Mouse (Mus musculus): ENCODE results near the gene Sardh.

The Sardh gene

GRCm38 (mm10) chr2:27166999-27167398, 81.1 kb downstream of the Sardh start:
- DNase-seq (ENCODE audit: low read depth) = peak; percentile 84

- no peak for DNase-seq (ENCODE audit: low read depth)
These were observed 82.1 kb downstream of the Sardh start for GRCm38 (mm10) chr2:27166074-27166473.

DNA sequence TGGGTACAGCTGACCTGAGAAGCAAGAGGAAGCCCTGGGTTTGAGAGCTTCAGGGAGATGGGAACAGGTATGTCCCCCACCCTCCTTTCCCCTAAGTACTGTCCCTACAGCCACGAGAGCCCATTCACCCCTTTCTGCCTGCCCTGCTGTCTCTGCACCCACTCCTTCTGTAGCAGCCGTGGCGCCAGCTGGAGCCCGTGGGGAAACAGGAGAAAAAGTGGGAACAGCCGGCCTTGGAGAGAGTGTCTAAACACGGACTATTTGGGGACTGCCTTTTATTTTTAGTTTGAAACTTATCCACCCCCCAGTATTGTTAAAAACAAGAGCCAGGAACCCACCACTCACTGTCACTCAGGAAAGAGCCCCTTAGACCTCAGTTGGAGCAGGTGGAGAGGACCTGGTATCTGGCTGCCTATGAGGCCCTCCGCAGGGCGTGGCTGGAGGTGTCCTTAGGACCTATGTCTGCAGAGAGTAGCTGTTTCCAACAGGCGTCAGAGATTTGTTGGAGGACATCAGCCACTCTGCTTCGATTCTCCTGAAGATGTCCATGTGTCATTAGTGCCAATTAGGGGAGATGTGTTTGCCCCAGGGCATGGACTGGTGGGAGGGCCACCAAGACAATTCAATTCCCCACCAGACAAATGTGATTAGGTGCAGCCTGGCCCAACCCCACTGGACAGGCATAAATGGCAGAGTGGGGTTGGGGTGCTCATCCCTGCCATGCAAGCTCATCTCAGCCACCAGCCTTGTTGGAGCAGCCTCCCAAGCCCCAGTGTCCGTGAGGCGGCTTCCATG, 83.1 kb downstream of the Sardh start, which contains the start of gene Dbh:
Gene Dbh (plus strand): TSS at position 438 of the 795 bp plus-strand sequence.
- DNase-seq (ENCODE audit: low read depth) = no peak

DNA sequence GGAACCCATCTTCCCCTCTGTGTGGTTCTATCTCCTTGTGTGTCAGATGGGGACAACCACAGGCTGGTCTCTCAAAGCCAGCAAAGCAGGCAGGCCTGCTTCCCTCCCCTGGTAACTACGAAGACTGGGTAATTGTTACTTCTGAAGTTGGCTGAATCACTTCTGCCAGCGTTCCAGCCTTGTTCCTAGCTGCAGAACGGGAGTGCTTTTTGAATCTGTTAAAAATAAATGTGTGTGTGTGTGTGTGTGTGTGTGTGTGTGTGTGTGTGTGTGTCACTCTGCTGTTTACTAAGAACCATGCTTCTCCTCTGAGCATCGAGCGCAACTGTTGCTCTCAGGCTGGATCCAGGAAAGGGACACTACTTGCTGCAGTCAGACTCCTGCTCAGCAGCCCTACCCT, 84.3 kb downstream of the Sardh start:
- DNase-seq (ENCODE audit: low read depth) = no peak

DNA sequence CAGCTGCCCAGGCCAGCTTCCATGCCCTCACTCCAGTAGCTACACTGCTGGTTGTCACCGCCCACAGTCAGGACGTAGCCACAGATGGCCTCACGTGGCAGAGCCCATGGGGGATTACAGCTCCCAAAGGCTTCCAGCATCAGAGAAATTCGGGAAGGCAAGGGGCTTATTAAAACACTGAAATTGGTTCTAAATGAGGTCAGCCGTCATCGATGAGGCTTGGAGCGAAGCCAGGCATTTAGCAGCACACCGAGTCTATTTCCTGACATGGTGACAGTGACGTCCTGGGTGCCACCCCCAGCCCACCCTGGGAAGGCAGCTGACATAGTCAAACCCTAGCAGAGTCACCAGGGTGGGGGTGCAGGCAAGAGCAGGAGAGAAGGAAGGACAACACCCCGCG, 85.5 kb downstream of the Sardh start:
- DNase-seq (ENCODE audit: low read depth) = no peak

GRCm38 (mm10) chr2:27161526-27161925, 86.6 kb downstream of the Sardh start:
- no peak for DNase-seq (ENCODE audit: low read depth)

- DNase-seq (ENCODE audit: low read depth) = no peak
These were observed 91.5 kb downstream of the Sardh start for GRCm38 (mm10) chr2:27156596-27156995.

- DNase-seq (ENCODE audit: low read depth) = no peak
These were observed 93.5 kb downstream of the Sardh start for GRCm38 (mm10) chr2:27154466-27155185.

DNA sequence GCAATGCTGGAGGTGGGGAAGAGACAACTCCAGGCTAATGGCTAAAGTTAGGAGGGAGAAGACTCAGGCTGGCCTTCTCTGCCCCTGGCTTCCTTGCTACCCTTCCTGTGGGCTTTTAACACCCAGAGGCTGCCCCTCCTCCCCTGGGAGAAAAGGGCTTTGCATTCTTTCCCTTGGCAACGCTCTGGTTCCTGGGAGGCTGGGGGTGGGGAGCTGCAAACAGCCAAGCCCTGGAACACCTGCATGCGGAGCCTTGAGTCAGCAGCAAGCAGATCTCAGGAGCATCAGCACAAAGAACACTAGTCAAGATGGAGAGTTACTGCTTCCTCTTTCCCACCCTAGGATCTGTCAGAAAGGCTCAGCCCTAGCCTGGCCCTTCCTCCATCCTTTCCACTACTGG, 98.7 kb downstream of the Sardh start:
- DNase-seq (ENCODE audit: low read depth) = no peak

DNA sequence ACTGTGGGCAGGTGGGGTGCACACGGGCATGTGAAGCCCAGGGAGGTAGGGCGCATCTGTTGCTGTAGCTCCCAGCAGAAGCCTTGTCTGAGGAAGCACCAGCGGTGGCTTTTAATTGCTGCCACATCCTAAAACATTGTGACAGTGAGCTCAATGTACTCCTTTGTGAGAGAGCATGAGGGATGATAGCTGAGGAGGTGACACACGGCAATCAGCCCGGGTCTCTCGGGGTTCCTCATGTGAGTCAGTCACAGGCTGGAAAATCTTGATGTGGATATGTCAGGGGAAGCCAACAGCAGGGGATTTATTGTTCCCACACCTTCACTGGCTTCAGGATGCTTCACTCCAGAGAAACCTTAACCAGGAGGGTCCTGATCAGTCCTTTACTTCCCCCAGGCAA, 101.3 kb downstream of the Sardh start:
- no peak for DNase-seq (ENCODE audit: low read depth)

DNA sequence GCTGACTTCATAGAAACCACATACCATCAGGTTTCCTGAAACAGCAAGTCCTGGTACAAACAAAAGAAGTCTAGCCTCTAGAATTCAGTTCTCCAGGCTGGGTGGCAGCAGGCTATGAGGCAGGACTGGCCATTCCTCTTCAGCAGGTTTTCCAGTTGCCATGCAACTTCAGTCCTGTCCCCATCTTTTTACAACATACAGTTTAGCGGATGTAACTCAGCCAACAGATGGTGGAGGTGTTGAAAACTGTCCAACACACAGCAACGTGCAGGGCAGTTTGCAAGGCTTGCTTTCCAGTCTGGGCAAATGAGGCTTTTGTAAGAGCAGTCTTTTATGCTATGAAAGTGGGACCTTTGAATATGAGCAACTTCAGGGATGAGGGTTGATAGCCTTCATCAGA, 103.2 kb downstream of the Sardh start:
- no peak for DNase-seq (ENCODE audit: low read depth)

GRCm38 (mm10) chr2:27141950-27142693, 106.0 kb downstream of the Sardh start, which contains the start of gene Fam163b:
TSS of gene Fam163b (minus strand) at chr2:27142491.
- DNase-seq (ENCODE audit: low read depth) = no peak

All from NIH3T3 (cell line).